In the genomic region with DNA sequence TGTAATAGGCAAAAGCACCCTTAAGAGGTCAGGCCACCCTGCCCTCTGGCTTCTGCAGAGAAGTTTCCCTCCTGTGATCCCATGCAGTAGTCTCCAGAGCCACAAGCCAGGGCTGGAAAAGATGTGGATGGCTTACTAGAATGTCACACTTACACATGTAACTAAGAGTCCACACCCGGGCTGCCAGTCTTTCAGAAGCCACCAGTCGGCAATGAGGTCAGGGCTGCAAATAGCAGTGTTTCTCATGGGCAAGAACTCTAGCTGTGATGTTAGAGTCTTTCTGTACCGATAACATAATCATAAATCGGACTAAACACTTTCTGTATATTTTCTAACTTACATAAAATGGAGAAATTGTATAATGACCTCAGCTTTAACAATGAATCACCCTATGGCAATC, we compare ENCODE assay signal across 27 mouse cellular contexts. TPM values are rescaled to one million over a fixed set of nuclear protein-coding genes. Genes with fewer than 3 reads are reported as not detected.
DNase-seq lines count a peak whose midpoint lies in the region; ATAC-seq lines count a peak whose summit lies in the region.
"Had no signal": no experiment of that assay in that cellular context is flagged by ENCODE, and none has a peak within 500 bp of the region (broad histone marks: within the 10 kb centered on the region; RNA-seq: fewer than 3 reads in every experiment).

No protein-coding gene starts in this region.

- peaks cover 41% of the 10 kb centered on the region for H3K4me1 ChIP-seq in heart, embryonic 15.5 days (replicated peaks)
- H3K4me1 ChIP-seq: forebrain, embryonic 15.5 days; limb, embryonic 15.5 days; midbrain, embryonic 13.5 days; stomach, embryonic 15.5 days had no signal

- no peak overlapping the region for H3K9ac ChIP-seq in heart, embryonic 15.5 days
- H3K9ac ChIP-seq: embryonic facial prominence, embryonic 13.5 days; forebrain, embryonic 15.5 days; limb, embryonic 15.5 days; liver, embryonic 13.5 days; midbrain, embryonic 13.5 days; stomach, embryonic 15.5 days had no signal

- ATAC-seq in heart, embryonic 15.5 days (replicated peaks; ENCODE audit: insufficient number of reproducible peaks, insufficient read depth, low FRiP score, low read depth) = 0 out of 2 replicates have a peak, but pooled peaks have one; percentile 13
- ATAC-seq: forebrain, embryonic 15.5 days; hindbrain, embryonic 16.5 days; intestine, embryonic 16.5 days; lung, postnatal 0 days; midbrain, embryonic 13.5 days had no signal

- peak overlapping the region; percentile 11; the same call in 1 of the 2 replicates for H3K27ac ChIP-seq in heart, embryonic 15.5 days
- H3K27ac ChIP-seq: embryonic facial prominence, embryonic 13.5 days; forebrain, embryonic 10.5 days; forebrain, embryonic 15.5 days; kidney, postnatal 0 days; limb, embryonic 10.5 days; limb, embryonic 15.5 days; liver, embryonic 13.5 days; midbrain, embryonic 13.5 days; stomach, embryonic 15.5 days had no signal

- intact Hi-C loops in gastrocnemius, postnatal 14 days (cut with DNase I; ENCODE audit: low total_unique reads) = no loop called here

- no peak overlapping the region for H3K4me2 ChIP-seq in heart, embryonic 15.5 days
- H3K4me2 ChIP-seq: embryonic facial prominence, embryonic 13.5 days; forebrain, embryonic 15.5 days; limb, embryonic 15.5 days; liver, embryonic 13.5 days; midbrain, embryonic 13.5 days; stomach, embryonic 15.5 days had no signal

- no peaks in the 10 kb centered on the region for H3K27me3 ChIP-seq in heart, embryonic 15.5 days
- H3K27me3 ChIP-seq: embryonic facial prominence, embryonic 13.5 days; forebrain, embryonic 15.5 days; limb, embryonic 15.5 days; liver, embryonic 13.5 days; midbrain, embryonic 13.5 days; stomach, embryonic 15.5 days had no signal

- peak; percentile 27 to 30 for DNase-seq in gastrocnemius, adult 8-10 months (ENCODE audit: low spot score in 2 of 2)
- no peak for DNase-seq in gastrocnemius, postnatal 4 days (ENCODE audit: low spot score in 2 of 2)
- DNase-seq in heart, adult 9 months (ENCODE audit: low spot score in 2 of 2) = no peak
- peak; percentile 37 for DNase-seq in gastrocnemius, postnatal 14 days
- peak; percentile 51 for DNase-seq in skeletal muscle tissue, adult 2 months (ENCODE audit: low read depth, low spot score)
- DNase-seq in frontal cortex, postnatal 14 days (ENCODE audit: low spot score in 2 of 2) = no peak
- DNase-seq: adrenal gland, postnatal 25 days; cerebellum, adult 18-20 months; cerebellum, postnatal 10 days; kidney, adult 8-10 months; kidney, postnatal 4 days; liver, embryonic 13.5 days; lung, adult 18-20 months; lung, postnatal 4 days had no signal

- 53% methylated on average over 4 of the region's 4 CpGs for WGBS in heart, embryonic 15.5 days

- no peak overlapping the region for H3K4me3 ChIP-seq in heart, embryonic 15.5 days
- H3K4me3 ChIP-seq: embryonic facial prominence, embryonic 13.5 days; forebrain, embryonic 10.5 days; forebrain, embryonic 15.5 days; limb, embryonic 10.5 days; limb, embryonic 15.5 days; liver, embryonic 13.5 days; midbrain, embryonic 13.5 days; stomach, embryonic 15.5 days had no signal

- H3K9me3 ChIP-seq in heart, embryonic 15.5 days (replicated peaks) = no peaks in the 10 kb centered on the region
- H3K9me3 ChIP-seq: embryonic facial prominence, embryonic 13.5 days; forebrain, embryonic 10.5 days; forebrain, embryonic 15.5 days; limb, embryonic 10.5 days; limb, embryonic 15.5 days; liver, embryonic 13.5 days; midbrain, embryonic 13.5 days; stomach, embryonic 15.5 days had no signal

- no peaks in the 10 kb centered on the region for H3K36me3 ChIP-seq in heart, embryonic 15.5 days
- H3K36me3 ChIP-seq: forebrain, embryonic 15.5 days; liver, embryonic 13.5 days; stomach, embryonic 15.5 days had no signal

RNA-seq across cellular contexts. Expression of a gene that starts 46.4 kb away (rescaled TPM):
- 1 to 10 TPM in 2 of 4 experiments, under 1 TPM in 2; 0.53 to 1.4 (median 1.2) TPM for total RNA-seq in gastrocnemius, adult 8-10 months (2022)
- total RNA-seq in gastrocnemius, postnatal 4 days (2021) = 10 to 100 TPM; 32.2 to 33.8 TPM
- 34.5 and 43.1 TPM in 2 replicates for polyA plus RNA-seq in heart, embryonic 15.5 days (2015; fragmentation: Nextera tagmentation; extraction: Ambion mirVana)
- 1 to 10 TPM; 4.7 to 6.9 TPM for total RNA-seq in gastrocnemius, postnatal 14 days (2021)
- total RNA-seq: monocyte, adult 5-6 weeks had no signal

Comparison
In these comparisons a context has a peak if more than half of its experiments do, and no peak if none do; other contexts are left out.
1. DNase-seq: peak in gastrocnemius, adult 8-10 months (2 of 2), gastrocnemius, postnatal 14 days (single experiment) and skeletal muscle tissue, adult 2 months (single experiment); none in gastrocnemius, postnatal 4 days (0 of 2), heart, adult 9 months (0 of 2) and frontal cortex, postnatal 14 days (0 of 2).
2. RNA of a gene that starts 46.4 kb away (total RNA-seq): 32.2 to 33.8 TPM in gastrocnemius, postnatal 4 days; 4.7 to 6.9 TPM in gastrocnemius, postnatal 14 days and 0.53 to 1.4 TPM in gastrocnemius, adult 8-10 months; every median in the first group is over 4 times any median in the second.